ENCODE assay signal across 9 mouse cellular contexts in the genomic region with DNA sequence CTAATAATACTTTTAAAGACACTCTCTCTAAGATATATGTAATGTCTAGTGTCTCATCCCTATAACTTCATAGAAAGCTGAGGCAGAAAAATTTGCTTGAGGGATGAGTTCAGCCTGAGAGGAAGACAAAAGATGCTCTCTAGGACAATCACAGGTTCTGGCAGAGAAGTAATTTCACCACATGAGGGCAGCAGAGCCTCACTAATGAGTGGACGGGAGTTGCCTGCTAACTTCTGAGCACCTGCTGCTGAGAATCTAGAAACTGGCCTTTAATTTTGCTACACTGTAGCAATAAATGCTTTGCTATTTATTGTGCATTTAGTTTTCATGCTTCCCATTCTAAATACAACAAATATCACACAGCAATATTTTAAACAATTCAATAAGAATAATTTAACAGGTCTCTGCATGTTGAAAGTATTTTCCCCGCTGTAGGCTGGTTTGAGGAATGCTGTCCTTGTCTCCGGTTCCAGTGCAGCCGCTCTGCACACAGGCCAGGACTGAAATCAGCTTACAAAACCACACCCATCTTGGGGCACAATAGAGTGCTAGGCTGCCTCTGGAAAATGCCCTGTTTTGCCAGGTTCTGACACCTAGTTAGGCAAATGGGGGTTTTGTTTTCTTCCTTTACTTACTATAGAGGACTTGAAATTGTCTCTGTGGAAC. TPM values are rescaled to one million over a fixed set of nuclear protein-coding genes. Genes with fewer than 3 reads are reported as not detected.
DNase-seq lines count a peak whose midpoint lies in the region; ATAC-seq and TF ChIP-seq lines count a peak whose summit lies in the region.
"Had no signal": no experiment of that assay in that cellular context is flagged by ENCODE, and none has a peak within 500 bp of the region (broad histone marks: within the 10 kb centered on the region; RNA-seq: fewer than 3 reads in every experiment).

No protein-coding gene starts in this region.

- H3K4me3 ChIP-seq in forebrain, embryonic 11.5 days (ENCODE audit: low read depth, low read length) = no peak overlapping the region
- no peak overlapping the region for H3K4me3 ChIP-seq in forebrain, embryonic 13.5 days
- H3K4me3 ChIP-seq in forebrain, postnatal 0 days (ENCODE audit: low read depth, low read length) = no peak overlapping the region

- 30% methylated on average over 4 of the region's 4 CpGs for WGBS in forebrain, embryonic 11.5 days
- WGBS in forebrain, embryonic 13.5 days = 32% methylated on average over 4 of the region's 4 CpGs
- 36% methylated on average over 4 of the region's 4 CpGs for WGBS in forebrain, postnatal 0 days

- no peak overlapping the region for H3K9ac ChIP-seq in forebrain, embryonic 11.5 days (ENCODE audit: low read length)
- H3K9ac ChIP-seq in forebrain, embryonic 13.5 days = no peak overlapping the region
- H3K9ac ChIP-seq in forebrain, postnatal 0 days = no peak overlapping the region

- H3K4me2 ChIP-seq in forebrain, embryonic 11.5 days (ENCODE audit: low read depth, low read length, severe bottlenecking) = no peak overlapping the region
- no peak overlapping the region for H3K4me2 ChIP-seq in forebrain, embryonic 13.5 days
- H3K4me2 ChIP-seq in forebrain, postnatal 0 days (ENCODE audit: low read depth) = no peak overlapping the region

- TF ChIP-seq CTCF in forebrain, postnatal 0 days (IDR thresholded peaks at IDR 0.05; ENCODE audit: low read depth) = peak; percentile 92

- no peaks in the 10 kb centered on the region for H3K36me3 ChIP-seq in forebrain, embryonic 11.5 days (ENCODE audit: control insufficient read depth, insufficient read depth, low read length)
- H3K36me3 ChIP-seq in forebrain, embryonic 13.5 days (ENCODE audit: poor library complexity, severe bottlenecking) = no peaks in the 10 kb centered on the region
- no peaks in the 10 kb centered on the region for H3K36me3 ChIP-seq in forebrain, postnatal 0 days (ENCODE audit: insufficient read depth)

- H3K4me1 ChIP-seq in forebrain, embryonic 11.5 days (replicated peaks; ENCODE audit: control insufficient read depth, insufficient read depth, low read length) = no peaks in the 10 kb centered on the region
- no peaks in the 10 kb centered on the region for H3K4me1 ChIP-seq in forebrain, embryonic 13.5 days
- H3K4me1 ChIP-seq in forebrain, postnatal 0 days (ENCODE audit: insufficient read depth) = no peaks in the 10 kb centered on the region

- DNase-seq in forebrain, embryonic 11.5 days (ENCODE audit: low spot score) = peak; percentile 84
- peak; percentile 59 to 77 for DNase-seq in CD8-positive naive resting alpha-beta T cell, adult 2 months (ENCODE audit: low read depth in 2 of 2, low spot score in 2 of 2)
- DNase-seq in brain, embryonic 18.5 days (ENCODE audit: low read depth, low spot score) = peak; percentile 50
- DNase-seq in forebrain, postnatal 0 days = peak; percentile 93
- peak; percentile 61 to 87 for DNase-seq in layer of hippocampus, adult 18-20 months (ENCODE audit: low spot score in 2 of 2)
- peak; percentile 79 for DNase-seq in lung, postnatal 25 days (ENCODE audit: low spot score)
- peak; percentile 19 to 78 for DNase-seq in spleen, postnatal 10 days (ENCODE audit: low spot score in 2 of 2)

- no peak for ATAC-seq in forebrain, embryonic 11.5 days (replicated peaks; ENCODE audit: low FRiP score)
- no peak for ATAC-seq in forebrain, embryonic 13.5 days
- ATAC-seq in forebrain, postnatal 0 days = peak; percentile 80; the same call in 1 of the 2 replicates

- no peaks in the 10 kb centered on the region for H3K27me3 ChIP-seq in forebrain, embryonic 11.5 days (ENCODE audit: control insufficient read depth, insufficient read depth, low read length)
- H3K27me3 ChIP-seq in forebrain, embryonic 13.5 days = no peaks in the 10 kb centered on the region
- no peaks in the 10 kb centered on the region for H3K27me3 ChIP-seq in forebrain, postnatal 0 days (ENCODE audit: insufficient read depth, low read length)

- no peaks in the 10 kb centered on the region for H3K9me3 ChIP-seq in forebrain, embryonic 11.5 days (ENCODE audit: control insufficient read depth, low read length)
- H3K9me3 ChIP-seq in forebrain, embryonic 13.5 days (replicated peaks) = no peaks in the 10 kb centered on the region
- H3K9me3 ChIP-seq in forebrain, postnatal 0 days (ENCODE audit: low read length) = no peaks in the 10 kb centered on the region

- no peak overlapping the region for H3K27ac ChIP-seq in forebrain, embryonic 11.5 days (ENCODE audit: low read depth, low read length)
- H3K27ac ChIP-seq in forebrain, embryonic 13.5 days = no peak overlapping the region
- H3K27ac ChIP-seq in forebrain, postnatal 0 days (ENCODE audit: low read depth, low read length) = no peak overlapping the region

RNA-seq across cellular contexts. Expression of a gene that starts 5.1 kb away (rescaled TPM):
- polyA plus RNA-seq in forebrain, embryonic 11.5 days (2014; fragmentation: Nextera tagmentation; extraction: Ambion mirVana) = not detected in 2 replicates
- not detected in 2 replicates for polyA plus RNA-seq in forebrain, embryonic 13.5 days (2015; fragmentation: Nextera tagmentation; extraction: Ambion mirVana)
- 0.19 TPM in 1 of 2 replicates, not detected in the other for total RNA-seq in forebrain, postnatal 0 days (2014; rRNA removed)
- polyA plus RNA-seq in forebrain, postnatal 0 days (2015; fragmentation: Nextera tagmentation; extraction: Ambion mirVana) = not detected in 2 replicates
- under 1 TPM; 0.20 to 0.27 TPM for total RNA-seq in layer of hippocampus, adult 18-20 months (2021)
- polyA plus RNA-seq: liver, embryonic 16.5 days had no signal

RNA-seq across cellular contexts. Expression of a gene that starts 54.0 kb away (rescaled TPM):
- polyA plus RNA-seq in forebrain, embryonic 11.5 days (2014; fragmentation: Nextera tagmentation; extraction: Ambion mirVana) = 145 and 184 TPM in 2 replicates
- 254 and 256 TPM in 2 replicates for polyA plus RNA-seq in forebrain, embryonic 13.5 days (2015; fragmentation: Nextera tagmentation; extraction: Ambion mirVana)
- total RNA-seq in forebrain, postnatal 0 days (2014; rRNA removed) = 130 and 140 TPM in 2 replicates
- 96.1 and 110 TPM in 2 replicates for polyA plus RNA-seq in forebrain, postnatal 0 days (2015; fragmentation: Nextera tagmentation; extraction: Ambion mirVana)
- 100 to 1,000 TPM; 318 to 326 TPM for total RNA-seq in layer of hippocampus, adult 18-20 months (2021)
